Mouse (Mus musculus) embryo, embryonic 11 days (tissue): ENCODE results near the gene Fam53b.
A peak's percentile ranks its signal among the peaks of the same experiment; 100 is the strongest.

Experiments
- DNase-seq: peaks from one replicate; pipeline ENCODE4 v3.0.0-alpha.2; 2015

Gene Fam53b

GRCm38 (mm10) chr7:132813416-132814088, at the start of gene Fam53b:
TSS of gene Fam53b (minus strand) at chr7:132813886.
- DNase-seq: peak; percentile 83

DNA sequence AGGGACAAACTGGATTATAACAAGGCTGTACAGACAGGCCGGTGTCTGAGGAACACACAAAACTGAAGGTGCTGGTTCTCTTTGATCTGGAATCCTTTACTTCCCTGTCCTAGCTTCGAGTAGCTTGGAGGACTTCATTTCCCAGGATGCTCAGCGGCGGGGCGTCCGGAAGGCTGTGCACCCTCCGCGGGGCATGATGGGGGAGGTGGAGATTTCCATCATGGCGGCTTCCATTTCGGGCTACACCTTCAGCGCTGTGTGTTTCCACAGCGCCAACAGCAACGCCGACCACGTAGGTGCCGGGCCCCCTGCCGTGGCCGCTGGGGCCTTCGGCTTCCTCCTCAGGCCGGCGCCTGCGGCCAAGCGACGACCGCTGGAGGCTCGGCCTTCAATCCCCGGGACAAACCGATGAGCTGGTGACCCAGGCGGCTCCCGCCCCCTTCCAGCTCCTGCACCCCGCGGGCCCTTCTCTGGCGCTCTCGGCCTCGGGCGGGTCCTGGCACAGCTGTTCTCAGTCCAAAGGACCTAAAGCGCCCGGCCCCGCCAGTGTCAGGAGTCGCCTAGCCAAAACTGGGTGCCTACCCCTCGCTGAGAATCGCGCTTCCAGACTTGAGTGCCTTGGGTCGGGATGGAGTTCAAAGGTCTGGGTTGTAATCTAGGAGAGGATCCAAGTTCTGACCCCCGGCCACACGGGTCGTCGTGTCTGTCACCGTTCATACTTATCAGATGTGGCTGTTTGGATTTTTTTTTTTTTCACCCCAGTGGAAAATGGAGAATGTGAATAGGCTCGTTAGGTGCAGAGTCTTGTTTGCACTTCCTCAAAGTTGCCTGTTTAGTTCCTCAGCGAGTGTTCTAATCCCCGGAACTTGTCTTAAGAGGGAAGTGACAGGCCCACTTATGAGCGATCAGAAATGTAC, 45.6 kb upstream of the Fam53b start, which contains the start of gene Abraxas2:
Gene Abraxas2, plus strand, starts transcription at position 184 of the 917 bp plus-strand sequence.
- peak; percentile 95 for DNase-seq

DNA sequence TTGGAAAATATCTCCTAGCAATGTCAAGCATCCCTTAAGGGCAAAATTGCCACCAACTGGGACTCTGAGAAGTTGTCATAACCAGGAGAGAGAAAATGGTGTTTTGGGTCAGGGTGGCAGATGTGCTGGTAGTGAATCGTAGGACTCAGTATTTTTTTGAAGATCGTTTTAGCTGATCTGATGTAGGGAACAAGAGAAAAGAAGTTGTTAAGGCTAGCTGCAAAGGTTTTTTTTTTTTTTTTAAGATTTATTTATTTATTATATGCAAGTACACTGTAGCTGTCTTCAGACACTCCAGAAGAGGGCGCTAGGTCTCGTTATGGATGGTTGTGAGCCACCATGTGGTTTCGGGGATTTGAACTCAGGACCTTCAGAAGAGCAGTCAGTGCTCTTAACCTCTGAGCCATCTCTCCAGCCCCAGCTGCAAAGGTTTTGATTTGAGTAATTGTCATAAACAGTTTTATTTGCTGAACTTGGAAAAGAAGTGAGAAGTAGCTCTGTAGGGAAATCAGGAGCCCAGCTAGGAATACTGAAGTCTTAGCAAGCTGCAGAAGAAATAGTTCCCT, 44.4 kb upstream of the Fam53b start:
- no peak for DNase-seq

DNA sequence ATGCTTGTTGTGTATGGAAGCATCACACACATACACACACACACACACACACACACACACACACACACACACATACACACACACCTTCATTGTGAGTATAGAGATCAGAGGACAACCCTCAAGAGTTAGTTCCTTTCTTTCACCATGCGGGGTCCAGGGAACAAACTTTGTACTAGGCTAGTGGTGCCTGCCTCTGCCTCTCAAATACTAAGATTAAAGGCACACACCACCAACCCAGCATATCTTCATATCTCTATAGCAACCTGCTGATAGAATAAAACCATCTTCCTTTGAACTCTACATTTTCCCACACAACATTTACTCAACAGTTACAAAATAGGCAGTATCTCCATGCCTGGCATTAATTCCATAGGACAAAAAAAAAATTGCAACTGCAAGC, 42.4 kb upstream of the Fam53b start:
- DNase-seq: no peak

- no peak for DNase-seq
These were observed 40.3 kb upstream of the Fam53b start for GRCm38 (mm10) chr7:132853946-132854345.

GRCm38 (mm10) chr7:132853361-132853760, 39.7 kb upstream of the Fam53b start:
- no peak for DNase-seq

- DNase-seq: peak; percentile 93
These were observed 38.6 kb upstream of the Fam53b start, which contains the start of gene Eef1akmt2 for GRCm38 (mm10) chr7:132852173-132852844. TSS of gene Eef1akmt2 (minus strand) at chr7:132852673.

- no peak for DNase-seq
These were observed 29.5 kb upstream of the Fam53b start for GRCm38 (mm10) chr7:132843152-132843551.

- DNase-seq: no peak
These were observed 28.8 kb upstream of the Fam53b start for GRCm38 (mm10) chr7:132842455-132842854.

DNA sequence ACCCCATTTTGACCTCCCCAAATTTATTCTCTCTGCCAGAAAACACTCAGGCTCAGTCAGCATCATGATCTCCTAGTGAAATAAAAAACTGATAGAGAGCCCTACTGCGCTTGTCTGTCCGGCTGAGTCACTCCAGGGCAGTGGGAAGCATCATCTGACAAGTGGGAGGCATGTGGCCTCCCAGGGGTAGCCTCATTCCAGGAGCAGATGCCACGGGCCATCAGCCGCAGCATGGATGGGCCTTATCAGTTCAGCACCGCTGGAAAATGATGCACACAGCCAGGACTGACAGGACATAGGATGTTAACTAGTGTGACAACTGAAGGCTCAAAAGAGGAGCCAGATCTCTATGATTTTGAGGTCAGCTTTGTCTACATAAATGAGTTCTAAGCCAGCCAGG, 27.6 kb upstream of the Fam53b start:
- DNase-seq: no peak

DNA sequence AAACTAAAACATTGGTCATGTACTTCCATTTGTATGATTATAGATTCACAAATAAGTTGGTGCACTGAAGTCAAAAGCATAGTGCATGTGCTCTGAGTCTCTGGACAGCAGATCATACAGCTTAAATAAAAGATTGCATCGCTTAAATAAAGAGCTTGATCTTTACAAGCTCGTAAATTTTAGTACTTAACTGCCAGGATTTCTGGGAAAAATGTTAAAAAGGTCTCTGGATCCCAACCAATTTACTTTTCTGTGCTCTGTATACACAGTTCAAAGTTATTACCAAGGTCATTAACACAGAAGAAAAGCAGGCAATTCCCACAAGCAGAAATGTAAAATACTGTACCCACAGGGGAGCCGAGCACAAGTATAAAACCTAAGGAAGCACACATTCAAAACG, 17.3 kb upstream of the Fam53b start:
- DNase-seq: no peak

- no peak for DNase-seq
These were observed 10.8 kb upstream of the Fam53b start for GRCm38 (mm10) chr7:132824346-132825022.

GRCm38 (mm10) chr7:132823832-132824231, 10.1 kb upstream of the Fam53b start:
- DNase-seq: no peak

- DNase-seq: no peak
These were observed 7.0 kb upstream of the Fam53b start for GRCm38 (mm10) chr7:132820692-132821091.

DNA sequence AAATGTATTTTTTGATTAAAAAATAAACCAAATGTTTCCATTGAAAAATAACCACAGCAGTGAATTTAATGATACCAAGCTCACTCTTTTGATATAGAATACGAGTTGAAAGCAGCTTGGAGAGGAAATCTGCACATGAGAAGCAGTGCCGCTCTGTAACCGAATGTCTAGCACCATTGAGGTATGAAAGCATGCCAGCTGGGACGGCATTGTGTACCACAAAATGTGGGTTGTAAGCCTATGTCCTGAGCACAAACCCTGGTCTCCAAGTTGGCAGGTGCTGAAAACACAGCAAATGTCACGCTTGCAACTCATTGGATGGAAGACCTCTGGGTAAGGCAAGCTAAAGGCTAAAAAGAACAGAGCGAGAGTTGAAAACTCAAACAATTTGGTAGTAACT, 3.4 kb upstream of the Fam53b start:
- no peak for DNase-seq

DNA sequence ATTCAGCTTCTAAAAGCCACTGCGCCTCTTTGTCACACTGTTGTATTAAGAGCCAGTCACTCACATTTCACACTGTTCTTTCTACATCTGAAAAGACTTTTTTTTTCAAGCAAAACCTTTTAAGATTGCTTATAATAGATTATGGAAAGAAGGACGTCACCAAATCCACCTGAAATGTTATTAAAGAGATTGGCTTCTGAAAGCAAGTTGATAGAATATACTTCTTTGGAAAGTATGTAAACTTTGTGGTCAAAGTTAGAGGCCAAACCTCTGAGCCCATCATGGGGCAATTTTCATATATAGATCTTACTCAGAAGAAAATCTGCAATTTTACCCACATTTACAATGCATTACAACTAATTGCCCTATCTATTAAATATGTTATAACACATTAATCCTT, 2.8 kb upstream of the Fam53b start:
- DNase-seq: no peak

GRCm38 (mm10) chr7:132815081-132815480, 1.4 kb upstream of the Fam53b start:
- DNase-seq: peak; percentile 67

- no peak for DNase-seq
These were observed 384 bp upstream of the Fam53b start for GRCm38 (mm10) chr7:132814089-132814450.

- peak; percentile 72 for DNase-seq
These were observed 869 bp downstream of the Fam53b start for GRCm38 (mm10) chr7:132812619-132813415.

DNA sequence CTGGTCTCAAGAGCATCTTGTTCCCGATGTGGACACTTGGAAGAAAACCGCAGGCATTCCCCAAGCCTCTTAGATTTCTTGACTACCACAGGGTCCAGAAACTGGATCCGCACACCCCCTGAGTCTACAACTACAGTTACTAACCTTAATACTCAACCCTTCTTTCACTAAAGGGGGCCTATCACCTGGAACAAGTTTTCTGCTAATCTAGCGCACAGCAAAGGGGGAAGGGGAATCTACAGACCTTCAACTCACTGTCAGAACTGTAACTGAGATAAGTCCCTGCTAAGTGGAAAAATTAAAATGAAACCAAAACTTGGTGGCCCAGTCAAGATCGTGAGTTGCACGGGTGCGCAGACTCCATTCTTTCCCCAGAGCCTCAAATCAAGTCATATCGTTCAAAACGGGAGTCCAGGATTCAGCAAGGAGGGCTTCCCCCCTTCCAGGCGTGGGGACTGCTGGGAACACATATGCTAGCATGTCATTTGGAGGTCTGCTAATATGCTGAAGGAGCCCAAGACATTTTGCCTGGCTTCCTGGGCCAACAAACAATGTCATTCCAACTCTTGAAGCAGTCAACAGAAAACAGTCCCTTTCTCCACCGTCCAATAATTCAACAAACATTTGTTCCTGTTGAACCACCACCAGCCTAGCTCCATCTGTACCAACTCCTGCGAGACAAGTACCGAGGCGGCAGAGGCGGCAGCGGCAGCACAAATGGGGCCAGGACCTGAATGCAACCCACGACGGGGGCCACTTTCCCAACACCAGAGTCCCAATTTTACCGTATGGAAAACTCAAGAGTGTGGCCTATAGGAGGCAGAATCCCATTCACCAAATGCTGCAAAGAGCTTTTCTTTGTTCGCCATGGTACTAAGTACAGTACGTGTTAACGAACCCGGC, 1.7 kb downstream of the Fam53b start:
- peak; percentile 63 for DNase-seq

DNA sequence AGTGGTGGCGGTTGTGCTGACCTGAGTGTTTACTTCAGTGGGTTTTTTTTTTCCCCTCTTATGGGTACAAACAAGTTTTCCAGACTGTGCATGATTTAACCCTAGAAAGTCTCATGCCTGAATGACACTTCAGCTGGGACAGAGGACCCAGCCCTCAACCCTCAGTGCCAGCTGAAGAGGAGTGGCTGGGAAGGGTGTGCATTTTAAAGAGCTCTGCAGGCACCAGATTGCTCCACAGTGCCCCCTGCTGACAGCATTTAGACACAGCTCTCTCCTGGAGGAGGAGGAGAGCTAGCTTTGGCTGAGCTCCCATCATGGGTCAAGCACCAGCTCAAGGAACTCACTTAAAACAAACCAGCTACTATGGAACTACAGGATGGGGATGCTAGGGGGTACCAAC, 2.8 kb downstream of the Fam53b start:
- DNase-seq: peak; percentile 88
